10 mouse cellular contexts compared by ENCODE assay signal in the genomic region with DNA sequence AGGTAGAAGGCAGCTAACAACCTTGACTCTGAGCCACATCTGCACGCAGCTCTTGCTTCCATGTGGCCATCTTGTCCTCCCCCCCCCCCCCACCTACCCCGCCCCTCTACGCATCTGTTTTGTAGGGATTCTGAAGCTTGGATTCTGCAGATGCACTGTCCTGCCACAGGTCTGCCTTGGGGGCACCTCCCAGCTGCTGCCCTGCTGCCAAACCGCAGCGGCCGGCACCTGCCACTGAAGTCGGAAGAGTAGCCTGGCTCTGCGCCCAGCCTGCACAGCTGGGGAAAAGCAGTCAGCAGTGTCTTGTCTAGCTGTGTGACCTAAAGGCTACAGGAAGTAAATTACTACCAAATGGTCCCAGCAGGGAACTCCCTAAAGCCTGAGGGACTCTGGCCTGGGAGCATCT.
DNase-seq lines count a peak whose midpoint lies in the region; ATAC-seq lines count a peak whose summit lies in the region.
"Had no signal": no experiment of that assay in that cellular context is flagged by ENCODE, and none has a peak within 500 bp of the region (broad histone marks: within the 10 kb centered on the region; RNA-seq: fewer than 3 reads in every experiment).

No protein-coding gene starts in this region.

- no peaks in the 10 kb centered on the region for H3K27me3 ChIP-seq in neural tube, embryonic 12.5 days (replicated peaks)
- H3K27me3 ChIP-seq in kidney, embryonic 14.5 days (ENCODE audit: control insufficient read depth, insufficient read depth, low read length), result no peaks in the 10 kb centered on the region
- 0 out of 2 replicates have a peak, but pooled peaks cover 10% of the 10 kb centered on the region for H3K27me3 ChIP-seq in neural tube, embryonic 13.5 days

- no peaks in the 10 kb centered on the region for H3K4me1 ChIP-seq in neural tube, embryonic 12.5 days
- peaks cover 12% of the 10 kb centered on the region for H3K4me1 ChIP-seq in kidney, embryonic 14.5 days (ENCODE audit: control insufficient read depth, insufficient read depth, low read length)
- H3K4me1 ChIP-seq in neural tube, embryonic 13.5 days (replicated peaks), result no peaks in the 10 kb centered on the region; the same call in 1 of the 2 replicates

- H3K4me3 ChIP-seq in neural tube, embryonic 12.5 days, result no peak overlapping the region
- no peak overlapping the region for H3K4me3 ChIP-seq in kidney, embryonic 14.5 days (ENCODE audit: low read length)
- H3K4me3 ChIP-seq in neural tube, embryonic 13.5 days, result no peak overlapping the region
- H3K4me3 ChIP-seq: erythroblast, embryonic 14.5 days had no signal

- DNase-seq in neural tube, embryonic 10.5 days (ENCODE audit: extremely low spot score, low spot score), result no peak
- DNase-seq in gastrocnemius, postnatal 14 days, result peak; percentile 70
- no peak for DNase-seq in cerebellum, postnatal 4 days (ENCODE audit: low spot score in 2 of 2)
- DNase-seq in cerebellum, adult 11-12 months, result no peak
- no peak for DNase-seq in frontal cortex, postnatal 36 days (ENCODE audit: low spot score in 2 of 2)

- WGBS in neural tube, embryonic 12.5 days, result 61% methylated on average over 8 of the region's 8 CpGs
- whole genome bisulfite sequencing in kidney, embryonic 14.5 days, result 60% methylated on average over 8 of the region's 8 CpGs
- WGBS in neural tube, embryonic 13.5 days, result 47% methylated on average over 8 of the region's 8 CpGs

- H3K9ac ChIP-seq in neural tube, embryonic 12.5 days, result no peak overlapping the region
- H3K9ac ChIP-seq in kidney, embryonic 14.5 days (ENCODE audit: low read depth, low read length), result no peak overlapping the region
- H3K9ac ChIP-seq in neural tube, embryonic 13.5 days, result no peak overlapping the region

- H3K36me3 ChIP-seq in neural tube, embryonic 12.5 days, result no peaks in the 10 kb centered on the region
- H3K36me3 ChIP-seq in kidney, embryonic 14.5 days (ENCODE audit: control insufficient read depth, insufficient read depth, low read length), result no peaks in the 10 kb centered on the region
- H3K36me3 ChIP-seq in neural tube, embryonic 13.5 days, result no peaks in the 10 kb centered on the region

- H3K4me2 ChIP-seq in neural tube, embryonic 12.5 days (replicated peaks), result no peak overlapping the region
- H3K4me2 ChIP-seq in kidney, embryonic 14.5 days (replicated peaks; ENCODE audit: low read depth, low read length), result no peak overlapping the region
- no peak overlapping the region for H3K4me2 ChIP-seq in neural tube, embryonic 13.5 days

- intact Hi-C loops in gastrocnemius, postnatal 14 days (cut with DNase I; ENCODE audit: low total_unique reads), result no loop called here

- ATAC-seq in neural tube, embryonic 12.5 days (ENCODE audit: low FRiP score, low read depth), result peak; percentile 56; the same call in 1 of the 2 replicates
- peak; percentile 63; the same call in 1 of the 2 replicates for ATAC-seq in kidney, embryonic 14.5 days (ENCODE audit: low FRiP score, low TSS enrichment)
- peak; percentile 67 for ATAC-seq in neural tube, embryonic 13.5 days (ENCODE audit: low read depth)

- H3K27ac ChIP-seq in neural tube, embryonic 12.5 days, result no peak overlapping the region
- no peak overlapping the region for H3K27ac ChIP-seq in kidney, embryonic 14.5 days (ENCODE audit: low read depth, low read length)
- H3K27ac ChIP-seq in neural tube, embryonic 13.5 days (replicated peaks), result no peak overlapping the region
- H3K27ac ChIP-seq: macrophage had no signal

- no peaks in the 10 kb centered on the region for H3K9me3 ChIP-seq in neural tube, embryonic 12.5 days
- H3K9me3 ChIP-seq in kidney, embryonic 14.5 days (ENCODE audit: control insufficient read depth, low read length), result no peaks in the 10 kb centered on the region
- no peaks in the 10 kb centered on the region for H3K9me3 ChIP-seq in neural tube, embryonic 13.5 days
